Mouse (Mus musculus) layer of hippocampus, postnatal 10 days (tissue): Measurements from ENCODE around the gene Tnfsf9. TPM values are rescaled to one million over a fixed set of nuclear protein-coding genes. Genes with fewer than 3 reads are reported as not detected.

Experiments
- DNase-seq, 2 experiments: peaks; one replicate each; pipeline ENCODE4 v3.0.0; 2021; ENCODE audit warnings: low spot score in 2 of 2
- total RNA-seq, 2 experiments: library from RNA; stranded (reverse); gene quantifications; 2 replicates each; pipeline ENCODE4 v1.2.3; 2021

The Tnfsf9 gene
- total RNA-seq, 2 experiments from 2014 or later: 0.75 to 1.0 TPM

DNA sequence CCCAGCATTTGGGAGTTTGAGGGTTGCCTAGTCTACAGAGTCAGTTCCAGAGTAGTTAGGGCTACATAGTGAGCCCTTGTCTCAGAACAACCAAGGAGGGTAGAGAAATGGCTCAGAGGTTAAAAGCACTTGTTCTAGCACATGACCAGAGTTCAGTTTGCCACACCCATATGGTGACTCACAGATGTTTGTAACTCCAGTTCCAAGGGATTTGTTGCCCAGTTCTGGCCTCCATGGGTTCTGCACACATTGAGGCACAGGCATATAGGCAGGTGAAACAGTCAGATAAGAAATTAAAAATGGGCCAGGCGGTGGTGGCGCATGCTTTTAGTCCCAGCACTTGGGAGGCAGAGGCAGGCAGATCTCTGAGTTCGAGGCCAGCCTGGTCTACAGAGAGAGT is 10.9 kb upstream of the Tnfsf9 start:
- no peak for DNase-seq

DNA sequence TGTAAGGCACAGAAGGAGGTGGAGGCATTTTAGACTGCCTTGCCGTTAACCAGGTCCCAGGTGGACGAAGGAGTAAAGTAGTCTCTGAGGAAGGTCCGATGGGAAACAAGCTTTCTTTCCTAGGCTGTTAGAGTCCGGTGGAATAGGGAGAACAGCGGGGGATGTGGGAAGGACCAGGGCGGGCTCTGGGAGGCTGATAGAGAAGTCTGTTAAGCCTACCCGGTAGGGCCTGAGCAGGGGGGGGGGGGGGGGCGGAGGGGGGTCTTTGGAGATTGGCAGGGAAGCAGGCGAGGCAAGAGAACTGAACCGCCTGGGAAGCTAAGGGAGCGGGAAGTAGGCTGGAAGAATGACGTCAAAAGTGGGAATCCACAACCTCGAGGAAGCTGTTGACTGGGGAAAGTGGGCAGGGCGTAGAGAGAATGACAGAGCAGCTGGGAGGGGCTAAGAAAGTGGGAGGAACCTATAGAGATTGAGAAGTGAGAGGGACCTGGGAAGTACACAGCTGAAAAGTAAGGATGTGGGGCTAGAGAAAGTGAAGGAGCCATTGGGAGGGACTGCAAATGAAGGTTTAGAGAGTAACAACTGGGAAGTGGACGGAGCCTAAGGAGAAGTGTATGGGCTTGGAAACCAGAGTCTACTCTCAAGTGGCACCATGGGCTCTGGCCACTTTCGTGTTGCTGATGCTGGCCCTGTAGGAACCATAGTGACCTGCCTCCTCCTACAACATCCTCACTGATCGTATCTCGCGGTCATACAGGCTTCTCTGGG is 9.1 kb upstream of the Tnfsf9 start:
- DNase-seq: no peak

DNA sequence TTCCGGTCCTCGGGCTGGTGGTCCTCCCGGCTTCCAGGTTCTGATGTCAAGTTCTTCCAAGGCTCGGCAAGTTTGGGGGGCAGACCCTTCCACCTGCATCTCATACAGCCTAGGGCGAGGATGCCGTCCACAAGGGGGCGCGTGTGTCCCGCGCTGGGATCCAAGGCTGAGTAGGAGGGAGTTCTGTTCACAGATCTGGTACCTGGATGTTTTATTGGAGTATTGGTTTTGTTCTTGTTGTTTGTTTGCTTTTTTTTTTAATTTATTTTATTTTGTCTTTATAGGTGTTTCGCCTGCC is 8.6 kb upstream of the Tnfsf9 start:
- DNase-seq: peak; percentile 90 to 92

DNA sequence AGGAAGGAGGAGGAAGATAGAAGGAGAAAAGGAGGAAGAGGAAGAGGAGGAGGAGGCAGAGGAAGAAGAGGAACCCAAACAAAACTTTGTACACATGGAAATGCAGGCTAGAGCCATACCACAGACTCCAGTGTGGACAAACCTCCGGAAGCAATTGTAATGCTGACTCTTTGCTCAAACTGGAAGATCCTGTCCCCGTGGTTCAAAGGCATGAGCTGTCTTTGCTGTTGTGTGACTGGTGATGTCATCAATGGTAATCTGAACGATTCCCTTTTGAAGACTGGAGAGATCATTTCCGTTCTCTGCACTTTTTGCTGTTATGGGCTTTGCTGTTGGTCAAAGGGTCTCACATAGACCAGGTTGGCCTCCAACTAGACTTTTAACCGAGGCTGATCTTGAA is 6.8 kb upstream of the Tnfsf9 start:
- no peak for DNase-seq

DNA sequence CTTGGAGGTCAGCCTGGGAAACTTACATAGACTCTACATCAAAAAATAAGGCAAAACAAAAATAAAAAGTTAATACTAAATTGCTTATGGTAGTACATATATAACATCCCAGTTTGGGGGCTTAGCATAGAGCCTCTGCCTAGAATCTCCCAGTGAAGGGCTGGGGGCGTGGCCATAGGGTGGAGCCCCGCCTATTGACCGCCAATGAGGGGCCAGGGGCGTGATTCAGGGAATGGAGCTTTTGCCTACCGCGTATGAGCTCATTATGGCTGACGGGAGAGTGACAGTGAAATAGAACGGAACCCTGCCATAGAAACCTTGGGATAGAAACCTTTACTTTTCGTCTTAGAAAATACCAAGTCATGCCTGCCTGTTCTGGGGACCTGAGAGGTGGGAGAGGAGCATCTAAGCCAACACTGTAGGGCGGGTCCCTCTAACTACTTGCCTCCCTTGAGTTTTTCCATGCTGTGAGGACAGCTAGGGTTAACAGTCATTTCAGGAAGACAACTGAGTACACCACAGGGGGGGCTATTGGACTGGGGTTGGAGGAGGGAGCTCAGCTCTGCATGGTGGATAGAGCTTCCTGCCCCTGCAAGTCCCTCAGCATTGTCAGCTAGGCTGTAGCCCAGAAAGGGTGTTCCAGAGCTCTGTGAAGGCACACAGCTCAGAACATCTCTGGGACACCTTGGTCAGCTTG is 5.3 kb upstream of the Tnfsf9 start:
- no peak for DNase-seq

DNA sequence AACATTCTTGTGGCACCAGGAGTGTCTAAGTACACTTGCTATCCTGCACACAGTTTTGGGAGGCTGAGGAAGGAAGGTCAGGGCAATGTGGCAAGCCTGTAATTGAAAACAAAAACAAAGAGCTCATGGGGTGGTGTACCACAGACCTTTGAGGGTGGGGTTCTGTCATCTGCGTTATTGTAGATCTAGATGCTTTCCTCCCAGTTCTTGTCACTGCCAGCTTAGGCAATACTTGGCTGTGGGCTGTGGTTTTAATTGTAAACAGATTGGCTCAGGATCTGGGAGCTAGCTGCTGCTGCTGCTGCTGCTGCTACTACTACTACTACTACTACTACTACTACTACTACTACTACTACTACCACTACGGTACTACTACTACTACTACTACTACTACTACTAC is 2.8 kb upstream of the Tnfsf9 start:
- no peak for DNase-seq

DNA sequence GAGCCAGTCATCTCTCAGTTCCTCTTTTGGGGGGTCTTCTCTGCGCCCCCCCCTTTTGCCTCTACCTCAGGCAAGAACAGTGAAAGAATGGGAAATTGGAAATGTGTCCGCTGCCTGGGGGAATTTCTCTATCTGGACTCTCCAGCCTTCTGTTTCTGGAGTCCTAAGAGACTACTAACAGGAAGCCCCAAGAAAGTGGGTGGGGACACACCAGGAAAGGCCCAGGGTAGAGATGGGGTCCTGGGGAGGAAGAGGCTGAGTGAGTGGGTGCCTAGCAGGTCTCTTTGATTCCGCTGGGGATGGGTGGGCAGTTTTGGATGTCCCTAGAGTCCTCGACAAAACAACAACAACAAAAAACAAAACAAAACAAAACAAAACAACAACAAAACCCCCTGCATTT is 629 bp upstream of the Tnfsf9 start:
- DNase-seq: no peak

DNA sequence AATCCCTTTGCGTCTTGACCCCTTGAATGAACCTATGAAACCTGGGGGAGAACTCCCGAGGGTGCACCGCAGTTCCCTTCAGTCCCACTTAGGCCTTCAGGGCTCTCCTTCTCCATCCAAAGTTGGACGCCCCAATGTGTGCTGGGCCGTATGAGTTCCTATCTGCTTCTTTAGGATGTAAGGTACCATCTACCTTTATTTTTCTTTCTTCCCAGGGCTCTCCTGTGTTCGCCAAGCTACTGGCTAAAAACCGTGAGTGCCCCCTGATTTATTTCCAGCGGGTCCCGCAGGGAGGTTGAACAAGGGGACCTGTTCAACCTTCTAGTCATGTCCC is 877 bp downstream of the Tnfsf9 start:
- DNase-seq: no peak

DNA sequence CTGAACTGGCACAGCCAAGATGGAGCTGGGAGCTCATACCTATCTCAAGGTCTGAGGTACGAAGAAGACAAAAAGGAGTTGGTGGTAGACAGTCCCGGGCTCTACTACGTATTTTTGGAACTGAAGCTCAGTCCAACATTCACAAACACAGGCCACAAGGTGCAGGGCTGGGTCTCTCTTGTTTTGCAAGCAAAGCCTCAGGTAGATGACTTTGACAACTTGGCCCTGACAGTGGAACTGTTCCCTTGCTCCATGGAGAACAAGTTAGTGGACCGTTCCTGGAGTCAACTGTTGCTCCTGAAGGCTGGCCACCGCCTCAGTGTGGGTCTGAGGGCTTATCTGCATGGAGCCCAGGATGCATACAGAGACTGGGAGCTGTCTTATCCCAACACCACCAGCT is 1.9 kb downstream of the Tnfsf9 start:
- no peak for DNase-seq

DNA sequence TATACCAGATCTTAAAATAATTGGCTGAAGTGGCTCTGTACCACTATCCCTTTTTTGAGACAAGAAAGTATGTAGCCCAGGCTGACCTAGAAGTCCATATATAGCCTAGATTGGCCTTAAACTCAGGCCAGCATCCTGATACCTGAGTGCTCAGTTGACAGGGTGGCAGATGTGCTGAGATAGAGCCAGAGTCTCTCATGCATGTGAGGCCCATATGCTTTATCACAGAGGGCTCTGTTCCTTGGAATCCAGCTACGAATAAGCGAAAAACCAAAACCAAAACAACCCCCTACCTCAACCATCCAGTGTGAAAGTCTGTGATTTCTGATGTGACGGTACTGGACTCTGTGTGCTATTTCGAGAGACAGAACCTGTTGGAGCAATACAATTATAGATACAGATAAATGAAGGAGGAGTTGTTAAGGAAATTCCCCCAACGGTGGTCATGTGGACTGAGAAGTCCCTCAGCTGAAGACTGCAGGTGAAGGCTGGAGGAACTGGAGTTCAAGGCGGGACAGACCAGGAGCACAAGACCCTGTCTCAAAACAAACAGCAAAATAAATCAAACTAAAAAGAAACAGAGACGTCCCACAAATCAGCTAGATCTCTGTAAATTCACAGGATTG is 3.0 kb downstream of the Tnfsf9 start:
- no peak for DNase-seq

DNA sequence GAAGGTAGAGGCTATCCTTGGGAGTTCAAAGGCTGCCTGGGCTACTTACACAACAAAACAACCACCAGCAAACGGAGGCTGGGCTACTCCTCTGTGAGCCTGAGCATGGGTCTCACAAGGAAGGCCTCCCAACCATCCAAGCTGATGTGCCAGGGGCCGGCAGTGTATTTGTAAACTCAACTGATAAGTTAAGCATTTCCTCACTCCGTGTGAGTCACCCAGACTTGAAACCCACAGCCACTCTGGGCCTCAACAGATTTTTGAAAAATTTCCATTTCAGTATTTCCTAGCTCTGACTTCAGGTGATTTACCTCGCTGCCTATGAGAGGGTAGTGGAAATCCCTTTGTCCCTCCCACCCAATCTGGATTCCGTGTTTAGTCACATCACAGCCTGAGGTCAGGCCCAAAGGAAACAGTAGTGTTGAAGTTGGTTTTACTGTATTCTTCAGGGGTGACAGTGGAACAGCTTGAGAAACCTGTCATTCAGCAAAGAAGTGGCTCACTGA is 3.6 kb downstream of the Tnfsf9 start:
- DNase-seq: no peak

DNA sequence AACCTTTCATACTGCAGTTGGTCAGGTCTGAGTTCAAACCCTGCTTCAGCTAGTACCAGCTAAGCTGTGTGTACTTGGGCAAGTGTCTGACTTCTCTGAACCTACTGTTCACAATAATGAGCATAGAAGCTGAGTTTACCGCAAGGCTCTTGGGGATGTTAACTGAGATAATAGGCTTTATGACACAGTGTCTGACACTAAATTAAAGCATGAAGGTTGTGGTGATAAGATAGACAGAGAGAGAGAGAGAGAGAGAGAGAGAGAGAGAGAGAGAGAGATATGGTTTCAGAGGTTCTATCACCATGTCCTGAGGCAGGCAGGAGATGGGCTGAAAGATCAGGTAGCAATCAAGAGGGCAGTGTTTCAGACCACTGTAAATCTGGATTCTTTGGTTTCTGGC is 4.9 kb downstream of the Tnfsf9 start:
- DNase-seq: no peak

DNA sequence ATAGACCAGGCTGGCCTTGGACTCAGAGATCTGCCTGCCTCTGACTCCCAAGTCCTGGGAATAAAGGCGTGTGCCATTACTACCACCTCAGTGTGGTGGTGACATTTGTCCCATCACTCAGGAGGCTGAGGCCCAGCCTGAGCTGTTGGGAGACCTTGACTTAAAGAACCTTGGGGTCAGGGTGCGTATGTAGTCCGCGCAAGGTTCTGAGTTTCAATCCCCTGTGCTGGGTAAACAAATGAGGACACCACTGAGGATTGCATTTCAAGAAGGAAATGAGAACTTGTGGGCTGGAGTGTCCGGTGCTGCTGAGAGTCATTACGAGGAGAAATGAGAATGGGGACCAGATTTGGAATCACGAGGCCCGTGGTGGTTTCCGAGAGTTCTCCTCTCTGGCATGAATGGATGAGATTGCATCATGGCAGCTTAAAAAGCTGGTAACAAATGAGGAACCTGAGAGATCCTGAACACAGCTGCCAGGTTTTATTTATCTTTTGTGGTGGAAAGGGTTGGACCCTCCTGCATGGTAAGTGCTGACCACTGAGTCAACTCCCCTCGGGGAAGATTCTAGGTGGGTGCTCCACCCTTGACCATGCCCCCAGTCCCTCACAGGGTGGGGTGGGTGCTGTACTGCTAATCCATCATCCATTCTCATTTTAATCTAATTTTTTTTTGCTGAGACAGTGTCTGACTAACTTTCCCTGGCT is 7.8 kb downstream of the Tnfsf9 start:
- DNase-seq: no peak

DNA sequence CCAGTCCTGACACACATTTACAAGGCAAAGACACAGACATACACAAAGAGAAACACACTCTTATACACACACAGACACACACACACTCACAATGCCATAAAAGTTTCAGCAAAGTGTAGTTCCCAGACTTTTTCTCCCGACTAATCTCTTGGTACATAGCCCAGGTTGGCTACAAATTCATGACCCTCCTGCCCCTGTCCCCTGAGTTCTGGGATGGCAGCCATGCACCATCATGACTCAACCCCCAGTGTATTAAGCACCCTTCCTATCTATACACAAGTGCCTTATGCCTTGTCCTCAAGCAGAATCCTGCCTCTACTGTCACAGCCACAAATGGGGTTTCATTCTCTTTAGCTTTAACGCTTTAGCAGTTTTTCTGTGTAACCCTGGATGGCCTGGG is 11.7 kb downstream of the Tnfsf9 start:
- DNase-seq: no peak

DNA sequence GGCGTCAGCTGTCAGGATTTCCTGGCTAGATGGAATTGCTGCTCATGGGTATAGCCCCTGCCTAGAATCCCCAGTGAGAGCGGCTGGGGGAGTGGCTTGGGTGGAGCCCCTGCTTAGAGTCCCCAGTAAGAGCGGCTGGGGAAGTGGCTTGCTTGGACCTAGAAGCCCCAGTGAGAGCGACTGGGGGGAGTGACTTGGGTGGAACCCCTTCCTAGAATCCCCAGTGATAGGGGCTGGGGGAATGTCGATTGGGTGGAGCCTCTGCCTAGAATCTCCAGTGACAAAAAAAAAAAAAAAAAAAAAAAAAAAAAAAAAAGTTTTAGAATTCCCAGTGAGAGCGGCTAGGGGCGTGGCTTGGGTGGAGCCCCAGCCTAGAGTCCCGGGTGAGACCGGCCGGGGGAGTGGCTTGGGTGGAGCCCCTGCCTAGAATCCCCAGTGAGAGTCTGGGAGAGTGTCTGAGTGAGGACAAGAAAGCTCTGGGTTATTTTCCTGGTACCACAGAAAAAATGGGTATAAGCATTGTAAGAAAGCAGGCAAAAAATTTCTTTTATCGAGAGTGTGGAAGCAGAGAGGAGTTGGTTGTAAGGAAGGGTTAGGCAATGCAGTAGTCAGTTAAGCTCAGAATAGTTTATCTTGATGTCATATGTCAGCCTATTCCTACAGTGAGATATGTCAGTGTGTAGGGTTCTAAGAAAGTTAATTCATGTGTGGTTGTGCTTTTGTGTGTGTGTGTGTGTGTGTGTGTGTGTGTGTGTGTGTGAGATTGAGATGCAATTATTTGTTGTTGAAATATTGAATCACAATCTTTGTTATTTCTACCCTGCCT is 13.6 kb downstream of the Tnfsf9 start:
- DNase-seq: no peak

DNA sequence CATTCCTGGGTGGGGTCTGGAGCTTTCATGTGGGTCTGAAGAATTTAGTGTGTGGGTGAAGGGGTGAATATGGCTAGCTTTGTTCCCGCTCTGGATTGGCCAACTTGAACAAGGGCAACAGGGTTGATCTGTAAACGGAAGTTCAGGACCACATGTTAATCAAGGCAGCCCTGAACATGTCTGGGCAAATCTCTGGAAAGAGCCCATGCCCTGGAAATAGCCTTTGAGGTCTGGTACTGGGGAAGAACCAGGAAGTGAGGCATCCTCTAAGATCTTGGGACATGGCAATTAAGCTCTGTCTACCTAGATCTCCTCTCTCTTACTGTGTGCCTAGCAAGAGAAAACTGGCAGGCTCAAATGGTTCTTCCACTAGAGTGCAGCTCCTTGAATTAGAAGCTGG is 16.7 kb downstream of the Tnfsf9 start:
- DNase-seq: no peak

DNA sequence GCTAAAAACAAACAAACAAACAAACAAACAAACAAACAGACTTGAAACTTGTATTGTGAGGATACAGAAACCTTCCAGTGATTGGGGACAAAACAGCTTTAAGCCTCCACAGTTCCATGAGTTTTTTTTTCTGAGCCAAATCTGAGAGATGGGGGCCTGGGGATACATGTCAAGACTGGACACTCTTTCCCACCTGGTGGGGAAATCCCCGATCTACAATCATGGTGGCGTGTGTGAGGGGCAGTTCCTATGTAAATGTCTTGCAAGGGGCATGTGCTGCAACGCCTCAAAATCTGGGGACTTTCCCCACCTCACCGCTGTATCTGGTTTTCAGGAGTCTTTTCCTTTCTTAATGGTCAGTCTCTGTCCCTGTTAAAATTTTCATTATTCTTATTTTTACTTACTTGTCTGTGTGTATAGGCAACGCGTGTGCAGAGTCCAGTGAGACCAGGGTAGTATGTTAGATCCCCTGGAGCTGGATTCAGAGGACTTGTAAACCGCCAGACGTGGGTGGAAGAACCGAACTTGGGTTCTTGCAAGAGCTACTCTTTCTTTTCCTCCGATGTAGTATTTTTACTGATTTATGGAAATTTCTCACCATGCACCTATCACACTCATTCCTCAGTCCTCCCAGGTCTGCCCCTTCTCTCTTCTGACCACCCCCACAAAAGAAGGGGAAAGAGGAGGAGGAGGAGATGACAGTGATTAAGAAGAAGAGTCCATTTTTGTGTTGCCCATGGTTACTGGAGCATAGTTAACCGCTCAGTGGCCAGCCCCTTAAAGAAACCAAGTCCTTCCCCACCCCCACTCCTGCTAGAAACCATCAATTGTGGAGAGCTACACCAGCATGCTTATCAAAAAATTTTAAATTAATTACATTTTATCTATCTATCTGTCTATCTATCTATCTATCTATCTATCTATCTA is 18.3 kb downstream of the Tnfsf9 start:
- no peak for DNase-seq

DNA sequence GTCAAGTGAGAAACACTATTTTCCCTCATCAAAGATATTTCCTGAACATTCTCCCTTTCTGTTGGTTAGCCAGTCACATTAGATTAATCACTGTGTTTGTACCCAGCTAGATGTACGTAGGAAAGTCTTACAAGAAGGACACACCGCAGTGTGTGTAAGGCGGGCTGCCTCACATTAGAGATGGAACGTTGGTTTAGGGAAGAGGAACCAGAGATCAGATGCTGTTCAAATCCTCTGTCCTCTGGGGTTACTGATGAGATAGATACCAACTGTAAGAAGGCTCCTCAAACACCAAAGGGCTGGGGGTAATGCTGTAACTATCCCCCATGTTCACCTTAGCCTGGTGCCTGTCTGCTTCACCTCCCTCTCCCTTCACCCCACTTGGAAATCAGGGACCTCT is 19.7 kb downstream of the Tnfsf9 start:
- DNase-seq: no peak

DNA sequence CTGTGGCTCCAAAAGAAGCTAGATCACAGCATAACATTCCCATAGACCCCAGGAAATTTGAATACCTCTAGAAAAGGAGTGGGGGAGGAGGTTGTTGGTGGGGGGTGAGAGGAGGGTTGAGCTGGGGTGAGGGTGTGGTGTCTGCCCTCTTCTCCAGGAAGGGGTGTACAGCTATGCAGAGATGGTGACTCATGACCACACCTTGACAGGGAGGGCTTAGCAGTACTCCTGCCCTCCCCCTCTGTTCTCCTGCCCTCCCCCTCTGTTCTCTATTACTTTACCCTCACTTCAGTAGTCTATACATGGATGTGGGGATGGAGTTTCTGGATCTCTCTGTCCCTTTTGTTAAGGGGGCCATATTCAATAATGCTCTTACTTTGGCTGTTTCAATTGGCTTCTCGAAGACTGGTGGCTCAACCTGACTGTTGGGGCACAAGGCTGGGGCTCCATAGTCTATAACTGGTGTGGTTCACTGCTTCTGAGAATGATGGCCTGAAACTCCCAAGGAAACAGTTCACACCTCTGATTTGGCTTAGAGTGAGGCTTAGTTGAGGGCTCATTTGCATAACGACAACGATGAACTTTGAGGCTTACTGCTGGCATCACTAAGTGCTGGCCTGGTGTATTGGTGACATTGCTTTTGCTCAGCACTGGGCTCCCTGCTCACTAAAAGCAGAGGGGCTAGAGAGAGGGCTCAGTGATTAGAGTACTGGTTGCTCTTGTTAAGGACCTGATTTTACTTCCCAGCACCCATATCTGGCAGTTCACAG is 20.9 kb downstream of the Tnfsf9 start:
- DNase-seq: no peak
